Mouse (Mus musculus): ENCODE measurements around the gene Dgkh.

DNA sequence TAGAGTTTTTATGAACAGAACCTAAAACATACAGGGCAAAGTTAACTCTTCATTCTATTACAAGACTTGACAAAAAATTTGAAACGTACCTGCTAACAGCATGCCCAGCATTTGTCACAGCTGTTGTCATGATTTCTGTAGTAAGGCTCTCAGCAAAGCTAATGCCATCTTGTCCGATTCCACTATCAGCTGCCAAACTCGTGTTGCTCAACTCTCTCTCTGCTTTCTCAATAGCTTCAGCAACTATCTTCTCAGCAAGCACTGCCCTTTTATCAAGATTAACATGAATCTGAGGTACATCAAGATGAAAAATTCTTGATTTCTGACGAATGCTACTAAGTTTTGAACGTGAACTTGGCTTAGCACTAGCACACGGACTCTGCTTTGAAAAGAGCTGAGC is 222.8 kb downstream of the Dgkh start:
- TF ChIP-seq CTCF (IDR thresholded peaks at IDR 0.05; ENCODE audit: low read depth) = no peak
- TF ChIP-seq EP300 (IDR thresholded peaks at IDR 0.05; ENCODE audit: low read depth) = no peak

Data from heart, postnatal 0 days (tissue).